Mouse (Mus musculus): ENCODE results near the gene Atp6v1a.

DNA sequence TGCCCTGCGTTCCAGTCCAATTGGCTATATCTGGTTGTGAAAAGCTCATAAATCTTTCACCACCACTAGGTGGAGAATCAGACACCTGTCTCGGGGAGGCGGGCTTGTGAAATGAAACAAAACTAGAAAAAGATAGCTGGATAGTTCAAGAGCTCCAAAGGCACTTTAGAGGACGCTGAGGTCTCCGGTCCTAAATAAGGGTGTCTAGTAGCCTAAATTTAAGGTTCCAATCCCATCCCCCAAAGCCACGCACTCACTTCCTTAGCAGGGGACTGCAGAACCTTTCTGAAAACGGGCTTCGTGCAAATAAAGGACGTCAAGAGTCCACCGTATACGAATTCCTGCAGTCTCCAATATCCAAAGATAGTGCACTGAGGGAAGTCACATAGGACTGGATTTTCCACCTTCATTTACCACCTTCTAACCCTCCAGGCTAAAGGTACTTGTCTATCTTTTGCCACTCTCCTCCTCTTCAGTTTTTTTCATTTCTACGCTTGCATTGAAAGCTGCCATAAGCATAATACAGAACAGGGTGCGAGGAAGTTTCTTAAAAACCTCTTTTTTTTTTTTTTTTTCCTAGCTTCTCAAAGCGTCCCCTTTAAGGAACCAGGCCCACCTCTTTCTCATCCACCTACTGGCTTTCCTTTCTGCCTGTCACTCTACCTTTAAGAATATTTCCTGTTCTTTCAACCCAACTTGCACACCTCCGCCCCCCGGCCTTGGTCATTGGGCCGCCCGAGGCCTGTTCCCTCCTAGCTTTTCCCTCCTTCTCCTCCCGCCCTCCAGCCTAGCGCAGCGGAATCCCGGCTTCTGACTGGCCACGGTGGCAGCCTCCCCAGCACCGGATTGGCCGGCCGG, 33.0 kb upstream of the Atp6v1a start:
- TF ChIP-seq CTCF (IDR thresholded peaks at IDR 0.05; ENCODE audit: low read depth, low read length) (no peak), GATA1 (IDR thresholded peaks at IDR 0.05; ENCODE audit: borderline replicate concordance, low read length) (no peak), TAL1 (conservative IDR thresholded peaks at IDR 0.05; ENCODE audit: low read depth, low read length) (no peak)

All from G1E (cell line).